Mouse (Mus musculus) stomach, postnatal 0 days (tissue): ENCODE measurements at regions not wholly inside any gene's neighbourhood (a gene's known extent, or its start where the extent isn't known, plus 50 kb on each side); places are given as distances from the start of the nearest gene placed in this dataset.

ENCODE experiments used
- CTCF ChIP-seq: IDR thresholded peaks from 2 replicates; pipeline ENCODE4 v1.5.1; 2016; ENCODE audit warnings: antibody characterized with exemption, low read depth, mild to moderate bottlenecking, moderate library complexity
- EP300 ChIP-seq: optimal IDR thresholded peaks from 2 replicates; pipeline ENCODE3; 2016; ENCODE audit warnings: antibody characterized with exemption

GRCm38 (mm10) chr13:83208111-83208510 lies 295.7 kb upstream of the Mef2c start:
- no peak for TF ChIP-seq CTCF
- no peak for TF ChIP-seq EP300
